ENCODE assay signal across 29 mouse cellular contexts in genomic region chr9:20747682-20748081, GRCm38 (mm10). TPM values are rescaled to one million over a fixed set of nuclear protein-coding genes. Genes with fewer than 3 reads are reported as not detected.
A peak's percentile ranks its signal among the peaks of the same experiment; 100 is the strongest.
DNase-seq lines count a peak whose midpoint lies in the region; ATAC-seq and TF ChIP-seq lines count a peak whose summit lies in the region.
"Had no signal": no experiment of that assay in that cellular context is flagged by ENCODE, and none has a peak within 500 bp of the region (broad histone marks: within the 10 kb centered on the region; RNA-seq: fewer than 3 reads in every experiment).

No protein-coding gene starts in this region.

- H3K9me3 ChIP-seq in forebrain, embryonic 13.5 days (replicated peaks), result no peaks in the 10 kb centered on the region
- no peaks in the 10 kb centered on the region for H3K9me3 ChIP-seq in forebrain, embryonic 16.5 days (ENCODE audit: control insufficient read depth, low read length)
- H3K9me3 ChIP-seq in midbrain, embryonic 11.5 days (ENCODE audit: control insufficient read depth, low read length), result no peaks in the 10 kb centered on the region
- H3K9me3 ChIP-seq in midbrain, postnatal 0 days (ENCODE audit: low read length), result no peaks in the 10 kb centered on the region
- no peaks in the 10 kb centered on the region for H3K9me3 ChIP-seq in embryonic facial prominence, embryonic 10.5 days
- H3K9me3 ChIP-seq: embryonic facial prominence, embryonic 13.5 days; hindbrain, embryonic 15.5 days; intestine, embryonic 15.5 days; limb, embryonic 13.5 days; lung, embryonic 15.5 days; neural tube, embryonic 15.5 days had no signal

- no peaks in the 10 kb centered on the region for H3K36me3 ChIP-seq in forebrain, embryonic 13.5 days (ENCODE audit: poor library complexity, severe bottlenecking)
- no peaks in the 10 kb centered on the region for H3K36me3 ChIP-seq in forebrain, embryonic 16.5 days (ENCODE audit: control insufficient read depth, insufficient read depth)
- no peaks in the 10 kb centered on the region for H3K36me3 ChIP-seq in midbrain, embryonic 11.5 days (ENCODE audit: control insufficient read depth, insufficient read depth, low read length)
- H3K36me3 ChIP-seq in midbrain, postnatal 0 days (ENCODE audit: insufficient read depth, low read length), result no peaks in the 10 kb centered on the region
- no peaks in the 10 kb centered on the region for H3K36me3 ChIP-seq in embryonic facial prominence, embryonic 10.5 days (replicated peaks)
- H3K36me3 ChIP-seq: embryonic facial prominence, embryonic 13.5 days; hindbrain, embryonic 15.5 days; intestine, embryonic 15.5 days; limb, embryonic 13.5 days; lung, embryonic 15.5 days; neural tube, embryonic 15.5 days had no signal

- no peak for DNase-seq in midbrain, embryonic 11.5 days (ENCODE audit: low spot score, missing footprints)
- DNase-seq in midbrain, postnatal 0 days (ENCODE audit: low spot score), result no peak
- no peak for DNase-seq in embryonic facial prominence, embryonic 10.5 days (ENCODE audit: low spot score)
- no peak for DNase-seq in lung, postnatal 14 days
- DNase-seq: adrenal gland, adult 8-10 months; cerebellum, adult 9-10 months; cerebellum, postnatal 36 days; gastrocnemius, postnatal 10 days; heart, postnatal 14 days; kidney, adult 2 months; kidney, postnatal 36 days; lung, postnatal 36 days; retina, postnatal 1 day; right cerebral cortex, postnatal 14 days; thymus, postnatal 4 days had no signal

- H3K4me3 ChIP-seq in forebrain, embryonic 13.5 days, result no peak overlapping the region
- no peak overlapping the region for H3K4me3 ChIP-seq in forebrain, embryonic 16.5 days (replicated peaks; ENCODE audit: low read length)
- no peak overlapping the region for H3K4me3 ChIP-seq in midbrain, embryonic 11.5 days (ENCODE audit: low read depth, low read length)
- H3K4me3 ChIP-seq in midbrain, postnatal 0 days (ENCODE audit: low read depth, low read length), result no peak overlapping the region
- H3K4me3 ChIP-seq in embryonic facial prominence, embryonic 10.5 days, result no peak overlapping the region
- H3K4me3 ChIP-seq: embryonic facial prominence, embryonic 13.5 days; hindbrain, embryonic 15.5 days; intestine, embryonic 15.5 days; layer of hippocampus, adult 2 months; limb, embryonic 13.5 days; lung, embryonic 15.5 days; neural tube, embryonic 15.5 days had no signal

- ATAC-seq in forebrain, embryonic 13.5 days, result no peak
- no peak for ATAC-seq in forebrain, embryonic 16.5 days
- ATAC-seq in midbrain, embryonic 11.5 days (ENCODE audit: low FRiP score), result no peak
- ATAC-seq in midbrain, postnatal 0 days (ENCODE audit: low FRiP score), result no peak
- no peak for ATAC-seq in CD4-positive, CD25-positive, alpha-beta regulatory T cell, adult 4 months
- ATAC-seq: intestine, embryonic 15.5 days had no signal

- no peak for TF ChIP-seq CTCF in midbrain, postnatal 0 days (IDR thresholded peaks at IDR 0.05)

- no peak overlapping the region for H3K9ac ChIP-seq in forebrain, embryonic 13.5 days
- no peak overlapping the region for H3K9ac ChIP-seq in forebrain, embryonic 16.5 days (replicated peaks; ENCODE audit: low read depth, low read length)
- 0 out of 2 replicates have a peak overlapping the region, but pooled peaks have one; percentile 25 for H3K9ac ChIP-seq in midbrain, embryonic 11.5 days (ENCODE audit: low read length)
- H3K9ac ChIP-seq in midbrain, postnatal 0 days (replicated peaks; ENCODE audit: low read length, poor library complexity, severe bottlenecking), result no peak overlapping the region
- H3K9ac ChIP-seq: embryonic facial prominence, embryonic 13.5 days; hindbrain, embryonic 15.5 days; intestine, embryonic 15.5 days; limb, embryonic 13.5 days; lung, embryonic 15.5 days; neural tube, embryonic 15.5 days had no signal

- H3K4me2 ChIP-seq in forebrain, embryonic 13.5 days, result no peak overlapping the region
- H3K4me2 ChIP-seq in forebrain, embryonic 16.5 days (ENCODE audit: low read length), result no peak overlapping the region
- H3K4me2 ChIP-seq in midbrain, embryonic 11.5 days, result no peak overlapping the region
- H3K4me2 ChIP-seq in midbrain, postnatal 0 days (ENCODE audit: low read depth, low read length, poor library complexity, severe bottlenecking), result no peak overlapping the region
- H3K4me2 ChIP-seq: embryonic facial prominence, embryonic 13.5 days; hindbrain, embryonic 15.5 days; intestine, embryonic 15.5 days; limb, embryonic 13.5 days; liver, embryonic 11.5 days; lung, embryonic 15.5 days; neural tube, embryonic 15.5 days had no signal

- H3K4me1 ChIP-seq in forebrain, embryonic 13.5 days, result peaks cover 37% of the 10 kb centered on the region
- H3K4me1 ChIP-seq in forebrain, embryonic 16.5 days (replicated peaks; ENCODE audit: control insufficient read depth, insufficient read depth, low read length), result peaks cover 17% of the 10 kb centered on the region
- H3K4me1 ChIP-seq in midbrain, embryonic 11.5 days (ENCODE audit: control insufficient read depth, insufficient read depth, low read length), result peaks cover 23% of the 10 kb centered on the region
- no peaks in the 10 kb centered on the region for H3K4me1 ChIP-seq in midbrain, postnatal 0 days (ENCODE audit: insufficient read depth, low read length)
- peaks cover 30% of the 10 kb centered on the region for H3K4me1 ChIP-seq in embryonic facial prominence, embryonic 10.5 days

- H3K27ac ChIP-seq in forebrain, embryonic 13.5 days, result peak overlapping the region; percentile 44
- no peak overlapping the region for H3K27ac ChIP-seq in forebrain, embryonic 16.5 days (ENCODE audit: low read length)
- no peak overlapping the region; the same call in 1 of the 2 replicates for H3K27ac ChIP-seq in midbrain, embryonic 11.5 days (ENCODE audit: low read depth, low read length)
- H3K27ac ChIP-seq in midbrain, postnatal 0 days (ENCODE audit: low read depth, low read length), result no peak overlapping the region
- peak overlapping the region; percentile 35; the same call in 1 of the 2 replicates for H3K27ac ChIP-seq in embryonic facial prominence, embryonic 10.5 days (replicated peaks)
- H3K27ac ChIP-seq: embryonic facial prominence, embryonic 13.5 days; hindbrain, embryonic 15.5 days; intestine, embryonic 15.5 days; layer of hippocampus, adult 2 months; limb, embryonic 13.5 days; lung, embryonic 15.5 days; neural tube, embryonic 15.5 days had no signal

- H3K27me3 ChIP-seq in forebrain, embryonic 13.5 days, result peaks cover 27% of the 10 kb centered on the region
- H3K27me3 ChIP-seq in forebrain, embryonic 16.5 days (replicated peaks; ENCODE audit: control insufficient read depth, insufficient read depth, low read length), result peaks cover 9% of the 10 kb centered on the region
- H3K27me3 ChIP-seq in midbrain, embryonic 11.5 days (ENCODE audit: control insufficient read depth, insufficient read depth, low read length), result peaks cover 23% of the 10 kb centered on the region
- no peaks in the 10 kb centered on the region for H3K27me3 ChIP-seq in midbrain, postnatal 0 days (ENCODE audit: insufficient read depth, low read length)
- peaks cover 58% of the 10 kb centered on the region for H3K27me3 ChIP-seq in embryonic facial prominence, embryonic 10.5 days (replicated peaks; ENCODE audit: low read depth, poor library complexity, severe bottlenecking)
- H3K27me3 ChIP-seq: hindbrain, embryonic 15.5 days; neural tube, embryonic 15.5 days had no signal

- 7% methylated on average over 3 of the region's 3 CpGs for WGBS in forebrain, embryonic 13.5 days
- 0% methylated on average over 3 of the region's 3 CpGs for WGBS in forebrain, embryonic 16.5 days
- WGBS in midbrain, embryonic 11.5 days, result 10% methylated on average over 3 of the region's 3 CpGs
- 14% methylated on average over 3 of the region's 3 CpGs for WGBS in midbrain, postnatal 0 days
- 7% methylated on average over 3 of the region's 3 CpGs for WGBS in embryonic facial prominence, embryonic 10.5 days

RNA-seq across cellular contexts. Expression of gene Olfm2, which starts 1.5 kb away (rescaled TPM):
- 52.6 and 68.1 TPM in 2 replicates for polyA plus RNA-seq in forebrain, embryonic 13.5 days (2015; fragmentation: Nextera tagmentation; extraction: Ambion mirVana)
- 143 and 173 TPM in 2 replicates for polyA plus RNA-seq in forebrain, embryonic 16.5 days (2015; fragmentation: Nextera tagmentation; extraction: Ambion mirVana)
- 33.6 and 35.3 TPM in 2 replicates for polyA plus RNA-seq in midbrain, embryonic 11.5 days (2014; fragmentation: Nextera tagmentation; extraction: Ambion mirVana)
- 301 and 342 TPM in 2 replicates for total RNA-seq in midbrain, postnatal 0 days (2014; rRNA removed)
- 245 and 273 TPM in 2 replicates for polyA plus RNA-seq in midbrain, postnatal 0 days (2015; fragmentation: Nextera tagmentation; extraction: Ambion mirVana)
- 13.1 and 20.1 TPM in 2 replicates for polyA plus RNA-seq in embryonic facial prominence, embryonic 10.5 days (2016; fragmentation: Nextera tagmentation; extraction: Ambion mirVana)
- polyA plus RNA-seq in CD4-positive, CD25-positive, alpha-beta regulatory T cell, adult 4 months (2017; shearing (Covaris generic)), result under 1 TPM in 1 of 2 experiments, not detected in 1; 0.44 TPM
- total RNA-seq: granulocyte monocyte progenitor cell, adult 5-6 weeks; megakaryocyte, adult 5-6 weeks; monocyte, adult 5-6 weeks had no signal

Comparison
In these comparisons a context has a peak if more than half of its experiments do, and no peak if none do; other contexts are left out.
1. H3K27ac ChIP-seq: peak in forebrain, embryonic 13.5 days (single experiment) and embryonic facial prominence, embryonic 10.5 days (single experiment); none in forebrain, embryonic 16.5 days (single experiment), midbrain, embryonic 11.5 days (single experiment) and midbrain, postnatal 0 days (single experiment).